Mouse (Mus musculus) gastrocnemius, adult 2 months (tissue): Measurements from ENCODE around the gene Car9. TPM values are rescaled to one million over a fixed set of nuclear protein-coding genes. Genes with fewer than 3 reads are reported as not detected.
A peak's percentile ranks its signal among the peaks of the same experiment; 100 is the strongest.

ENCODE experiments used
- DNase-seq: peaks from one replicate; pipeline ENCODE4 v3.0.0; 2022
- H3K27ac ChIP-seq: fragments of 200-600 bp; 2 replicates; pipeline ENCODE4 v1.8.1; 2022; ENCODE audit warnings: mild to moderate bottlenecking
- H3K4me3 ChIP-seq: fragments of 200-600 bp; 2 replicates; pipeline ENCODE4 v1.8.1; 2022; ENCODE audit warnings: mild to moderate bottlenecking, moderate library complexity
- CTCF ChIP-seq: fragments of 200-600 bp; IDR thresholded peaks from 2 replicates; pipeline ENCODE4 v1.8.1; 2022; ENCODE audit warnings: antibody characterized with exemption, mild to moderate bottlenecking, moderate library complexity
- intact Hi-C: fragments of 180-260 bp; cut with DNase I; formaldehyde crosslinking; loops from one replicate; pipeline ENCODE4 v1.15.1; 2025
- long read RNA-seq, 2 experiments: library from polyadenylated mRNA; stranded (forward); transcript quantifications; one replicate each; pipeline ENCODE4 v2.0.0; 2021
- total RNA-seq, 2 experiments: library from RNA; stranded (reverse); gene quantifications; 2 replicates each; pipeline ENCODE4 v1.2.3; 2021

Car9 gene
- 1 to 10 TPM; 3.7 to 4.8 TPM for total RNA-seq
- long read RNA-seq, experiment 1 = 0 reads
- long read RNA-seq, experiment 2, partial matches to known transcripts = 0 of 3 reads
- long read RNA-seq, experiment 2, other reads (novel, unspliced or antisense) = 0 of 3 reads

DNA sequence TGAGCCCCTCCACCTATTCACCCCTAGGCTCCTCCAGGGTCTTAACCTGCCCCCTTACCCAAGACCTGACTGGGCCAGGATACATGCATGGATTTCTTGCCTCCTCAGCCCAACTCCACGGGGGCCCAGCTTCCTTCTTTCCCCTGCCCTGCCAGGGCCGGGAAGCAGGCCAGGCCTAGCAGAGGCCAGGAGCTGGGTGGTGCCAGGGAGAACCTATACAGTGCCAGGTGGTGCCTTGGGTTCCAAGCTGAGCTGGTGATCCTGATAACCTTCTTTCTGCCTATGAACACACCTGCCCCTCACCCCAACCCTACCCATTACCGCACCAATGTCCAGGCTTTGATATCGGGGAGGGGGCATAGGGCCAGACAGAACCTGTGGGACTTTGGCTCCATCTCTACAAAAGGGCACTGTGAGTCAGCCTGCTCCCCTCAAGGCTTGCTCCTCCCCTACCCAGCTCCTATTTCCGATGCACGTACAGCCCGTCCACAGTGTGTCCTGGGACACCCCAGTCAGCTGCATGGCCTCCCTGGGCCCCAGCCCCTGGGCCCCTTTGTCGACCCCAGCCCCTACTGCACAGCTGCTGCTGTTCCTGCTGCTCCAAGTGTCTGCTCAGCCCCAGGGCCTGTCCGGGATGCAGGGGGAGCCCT lies at the start of gene Car9:
Gene Car9, plus strand, starts transcription at position 431 of the 650 bp plus-strand sequence.
- H3K4me3 ChIP-seq = peak within 1 kb of the TSS; percentile 61

DNA sequence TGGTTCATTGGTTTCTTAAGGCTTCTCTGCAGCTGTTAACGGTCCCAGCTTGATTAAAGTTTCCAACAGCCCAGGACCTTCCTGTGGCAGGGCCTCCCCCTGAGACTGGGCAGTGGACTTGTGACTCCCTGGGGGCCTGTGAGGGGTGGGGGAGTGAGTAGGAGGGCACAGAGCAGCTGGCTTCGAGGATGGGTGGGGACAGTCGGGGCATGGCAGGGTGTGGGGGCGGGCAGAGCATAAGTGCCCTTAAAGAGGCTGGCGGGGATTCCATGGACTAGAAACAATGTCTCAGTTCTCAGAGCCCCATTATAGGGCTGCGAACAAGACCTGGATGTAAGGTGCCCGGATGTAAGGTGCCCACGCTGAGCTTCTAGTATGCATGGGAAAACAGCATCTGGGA lies 49.6 kb upstream of the Car9 start:
- no peak for DNase-seq
- Histone ChIP-seq H3K27ac (no peak overlapping the region), H3K4me3 (no peak overlapping the region)
- intact Hi-C loops = no loop called here
- TF ChIP-seq CTCF = no peak

More for the DNA sequence above, at the start of gene Car9:
- peak within 1 kb of the TSS; percentile 78 for H3K27ac ChIP-seq
- no peak for TF ChIP-seq CTCF
- DNase-seq = peak; percentile 86
- intact Hi-C loops = no loop called here

DNA sequence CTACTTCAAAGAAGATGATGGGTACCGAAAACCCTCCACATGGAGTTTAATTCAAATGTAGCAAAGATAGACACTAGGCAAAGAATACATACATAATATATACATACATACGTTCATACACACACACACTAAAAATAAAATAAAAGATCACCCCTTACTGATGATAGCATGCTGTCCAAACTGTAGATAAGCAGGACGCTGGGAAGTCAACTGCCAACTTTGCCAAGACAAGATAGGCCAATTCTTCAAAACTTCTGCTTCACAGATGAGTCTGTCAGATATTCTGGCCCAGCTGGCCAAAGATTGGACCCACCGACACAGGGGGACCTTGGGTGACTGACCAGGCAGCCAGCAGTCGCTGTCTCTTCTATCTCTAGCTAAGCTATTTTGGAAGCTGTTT lies 43.7 kb upstream of the Car9 start:
- DNase-seq = no peak
- H3K4me3 ChIP-seq = no peak overlapping the region
- no peak overlapping the region for H3K27ac ChIP-seq
- no peak for TF ChIP-seq CTCF
- intact Hi-C loops = no loop called here

DNA sequence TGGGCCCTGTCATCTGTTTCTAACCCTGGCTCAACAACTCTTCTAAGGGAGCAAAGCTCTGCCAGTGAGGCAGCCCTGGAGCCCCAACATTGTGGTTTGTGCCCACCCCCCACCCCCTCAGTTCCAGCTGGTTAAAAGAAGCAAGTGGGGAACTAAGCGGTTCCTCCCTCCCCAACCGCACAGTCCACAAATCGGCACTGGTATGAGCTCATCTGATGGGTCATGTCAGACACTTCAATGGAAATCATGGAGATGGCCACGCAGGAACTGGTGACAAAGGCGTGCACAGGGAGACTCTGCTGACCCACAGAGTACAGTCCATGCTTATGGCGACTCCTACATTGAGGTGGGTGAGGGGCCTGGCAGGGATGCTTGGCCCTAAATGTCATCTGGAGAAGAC lies 40.8 kb upstream of the Car9 start:
- H3K4me3 ChIP-seq = no peak overlapping the region
- TF ChIP-seq CTCF = no peak
- no peak overlapping the region for H3K27ac ChIP-seq
- intact Hi-C loops = no loop called here
- no peak for DNase-seq

DNA sequence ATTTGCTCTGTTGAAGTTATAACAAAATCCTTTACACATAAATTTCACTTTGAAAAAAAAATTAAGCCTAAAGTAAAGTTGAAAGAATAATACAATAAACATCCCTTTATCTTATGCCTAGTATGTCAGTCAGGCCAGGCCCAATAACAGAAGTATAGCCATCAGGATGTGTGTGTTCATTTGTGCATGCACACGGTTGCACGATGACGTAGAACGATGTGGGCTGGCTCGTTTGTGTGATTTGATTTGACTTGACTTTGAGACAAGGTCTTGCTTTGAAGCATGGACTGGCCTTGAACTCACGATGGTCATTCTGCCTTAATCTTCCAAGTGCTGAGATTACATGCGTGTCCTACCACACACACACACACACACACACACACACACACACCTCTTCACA lies 39.9 kb upstream of the Car9 start:
- no peak for DNase-seq
- intact Hi-C loops = no loop called here
- Histone ChIP-seq H3K4me3 (no peak overlapping the region), H3K27ac (no peak overlapping the region)
- no peak for TF ChIP-seq CTCF

DNA sequence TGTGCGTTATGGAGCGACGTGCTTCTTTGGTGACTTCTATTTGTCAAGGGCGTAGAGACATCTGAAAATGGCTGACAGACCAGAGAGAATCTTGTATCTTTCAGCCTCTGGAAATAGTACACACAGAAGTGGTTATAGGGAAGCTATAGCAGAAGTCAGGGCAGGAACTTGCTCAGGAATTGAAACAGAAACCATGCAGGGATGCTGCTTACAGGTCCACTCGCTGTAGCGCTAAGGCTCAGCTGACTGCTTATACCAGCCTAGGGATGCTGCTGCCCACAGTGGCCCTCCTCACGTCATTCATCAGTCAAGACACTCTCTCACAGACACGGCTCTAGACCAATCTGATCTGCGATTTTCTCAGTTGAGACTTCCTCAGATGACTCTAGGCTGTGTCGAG lies 36.5 kb upstream of the Car9 start:
- Histone ChIP-seq H3K27ac (no peak overlapping the region), H3K4me3 (no peak overlapping the region)
- TF ChIP-seq CTCF = no peak
- intact Hi-C loops = no loop called here
- no peak for DNase-seq

DNA sequence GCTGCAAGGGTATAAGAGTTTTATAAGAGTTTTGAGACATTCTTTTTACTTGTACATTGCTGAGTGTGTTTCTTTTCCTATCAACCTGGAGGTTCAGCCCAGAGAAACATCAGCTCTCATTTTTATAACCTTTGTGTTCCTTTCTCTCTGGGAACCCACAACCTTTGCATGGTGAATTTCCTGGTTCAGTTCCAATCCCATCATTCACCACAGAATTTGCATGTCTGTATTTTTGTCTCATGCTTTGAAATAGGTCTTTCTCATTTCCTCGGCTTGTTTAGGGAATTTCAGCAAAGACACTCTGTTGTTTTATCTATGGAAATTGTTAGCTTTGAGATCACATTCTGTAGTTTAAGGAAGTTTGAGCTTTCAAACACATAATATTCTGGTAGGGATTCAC lies 33.1 kb upstream of the Car9 start:
- Histone ChIP-seq H3K27ac (no peak overlapping the region), H3K4me3 (no peak overlapping the region)
- no peak for DNase-seq
- intact Hi-C loops = no loop called here
- no peak for TF ChIP-seq CTCF

DNA sequence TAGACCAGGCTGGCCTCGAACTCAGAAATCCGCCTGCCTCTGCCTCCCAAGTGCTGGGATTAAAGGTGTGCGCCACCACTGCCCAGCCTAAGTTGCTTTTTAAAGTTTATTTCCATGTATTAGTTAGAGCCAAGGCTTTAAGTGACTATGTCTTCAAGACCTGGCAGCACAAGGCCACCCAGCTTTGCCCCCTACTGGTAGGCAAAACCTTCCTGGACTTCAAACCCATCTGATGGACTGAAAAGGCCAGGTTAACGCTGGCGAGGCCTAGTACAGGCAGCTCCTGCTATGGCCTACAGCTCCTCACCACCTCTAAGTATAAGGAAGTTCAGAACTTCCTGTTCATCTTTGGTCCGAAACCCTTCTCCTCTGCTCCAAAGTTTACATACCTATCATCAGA lies 30.2 kb upstream of the Car9 start:
- H3K27ac ChIP-seq = no peak overlapping the region
- TF ChIP-seq CTCF = peak; percentile 26; the same call in 1 of the 2 replicates
- intact Hi-C loops = no loop called here
- no peak overlapping the region for H3K4me3 ChIP-seq
- no peak for DNase-seq

DNA sequence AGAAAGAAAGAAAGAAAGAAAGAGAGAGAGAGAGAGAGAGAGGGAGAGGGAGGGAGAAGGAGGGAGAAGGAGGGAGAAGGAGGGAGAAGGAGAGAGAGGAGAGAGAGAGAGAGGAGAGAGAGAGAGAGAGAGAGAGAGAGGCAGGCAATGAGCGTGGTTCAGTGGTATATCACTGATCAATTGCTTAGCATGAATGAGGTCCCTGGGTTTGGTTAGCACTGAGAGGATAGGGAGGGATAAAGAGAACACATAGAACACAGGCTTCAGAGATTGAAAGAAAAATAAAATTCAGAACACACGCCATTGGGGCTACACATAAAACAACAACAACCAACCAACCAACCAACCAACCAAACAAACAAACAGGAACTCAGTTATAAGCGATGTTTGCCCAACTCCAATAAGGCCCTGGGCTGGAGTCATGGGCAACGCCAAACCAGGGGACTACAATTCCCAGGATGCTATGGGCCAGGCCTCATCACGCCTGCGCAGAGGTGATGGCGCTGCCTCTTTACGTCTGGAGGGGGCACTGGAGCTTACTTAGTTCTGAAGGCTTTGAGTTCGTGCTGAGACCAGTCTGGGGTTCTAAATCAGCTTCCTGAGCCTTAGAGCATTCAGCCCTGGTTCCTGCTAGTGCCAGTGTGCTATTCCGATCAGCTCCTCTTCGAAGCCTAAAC lies 28.8 kb upstream of the Car9 start:
- peak; percentile 92 for DNase-seq
- Histone ChIP-seq H3K4me3 (peak overlapping the region; percentile 71), H3K27ac (peak overlapping the region; percentile 90)
- peak; percentile 69 for TF ChIP-seq CTCF
- intact Hi-C loops = loop anchor here (1.0 kb wide), 1 partner anchor 36 kb away; no protein-coding TSS in a partner anchor

DNA sequence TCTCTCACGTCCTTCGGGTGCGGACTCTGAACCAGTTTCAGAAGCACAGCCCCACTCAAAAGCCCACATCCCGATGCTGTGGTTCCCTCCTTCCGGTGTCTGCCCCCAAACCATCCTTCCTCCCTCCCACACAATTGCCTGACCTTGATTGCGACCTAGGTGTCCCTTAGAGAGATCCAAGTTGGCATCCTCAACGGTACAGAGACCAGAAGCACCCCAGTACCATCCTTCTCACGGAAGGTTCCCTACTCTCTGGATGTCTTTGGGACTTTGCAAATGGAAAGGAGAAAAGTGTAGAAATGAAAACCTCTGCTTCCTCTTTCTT lies 28.3 kb upstream of the Car9 start:
- no peak for DNase-seq
- Histone ChIP-seq H3K27ac (peak overlapping the region; percentile 90), H3K4me3 (peak overlapping the region; percentile 71)
- intact Hi-C loops = loop anchor here (1.0 kb wide), 1 partner anchor 36 kb away; no protein-coding TSS in a partner anchor
- no peak for TF ChIP-seq CTCF

DNA sequence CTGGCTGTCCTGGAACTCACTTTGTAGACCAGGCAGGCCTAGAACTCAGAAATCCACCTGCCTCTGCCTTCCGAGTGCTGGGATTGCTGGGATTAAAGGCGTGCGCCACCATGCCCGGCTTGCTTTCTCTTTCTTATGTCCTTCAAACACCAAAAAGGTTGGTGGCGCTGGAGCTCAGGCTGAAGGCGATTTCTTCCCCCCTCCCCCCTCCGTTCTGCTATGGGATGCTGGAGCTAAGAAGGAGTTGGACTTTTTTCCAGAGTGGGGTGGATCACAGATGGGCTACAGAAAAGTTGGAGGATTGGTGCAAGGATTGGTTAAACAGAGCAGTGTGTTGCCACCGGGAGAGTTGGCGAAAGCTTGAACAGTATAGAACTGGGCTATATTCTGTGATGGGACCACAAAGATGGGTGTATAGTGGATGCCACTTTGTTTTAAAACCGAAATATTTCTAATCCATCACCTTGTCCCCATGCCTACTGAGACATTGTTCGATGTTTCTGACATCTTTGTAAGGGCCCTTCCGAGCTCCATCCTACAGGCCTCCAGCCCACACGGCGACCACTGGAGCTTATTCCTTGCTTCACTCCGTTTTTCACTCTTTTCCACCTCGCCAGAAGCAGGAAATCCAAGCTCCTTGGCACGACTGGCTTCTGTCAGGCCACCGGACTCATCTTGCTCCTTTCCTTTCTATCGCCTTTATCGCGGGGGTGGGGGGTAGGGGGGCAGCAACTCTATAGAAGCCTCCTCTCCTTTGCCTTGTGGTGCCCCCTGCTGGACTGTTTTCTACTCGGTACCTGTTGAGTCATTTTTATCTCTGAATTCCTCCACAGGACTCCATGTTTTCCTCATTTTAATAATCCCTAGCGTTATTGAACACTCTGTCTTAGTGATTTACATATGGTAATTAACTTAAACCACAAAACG lies 27.6 kb upstream of the Car9 start:
- H3K4me3 ChIP-seq = peak overlapping the region; percentile 46
- peak; percentile 68 for TF ChIP-seq CTCF
- peak; percentile 80 for DNase-seq
- H3K27ac ChIP-seq = peak overlapping the region; percentile 90
- intact Hi-C loops = loop anchor here (1.0 kb wide), 2 partner anchors 37 to 48 kb away; no protein-coding TSS in a partner anchor

DNA sequence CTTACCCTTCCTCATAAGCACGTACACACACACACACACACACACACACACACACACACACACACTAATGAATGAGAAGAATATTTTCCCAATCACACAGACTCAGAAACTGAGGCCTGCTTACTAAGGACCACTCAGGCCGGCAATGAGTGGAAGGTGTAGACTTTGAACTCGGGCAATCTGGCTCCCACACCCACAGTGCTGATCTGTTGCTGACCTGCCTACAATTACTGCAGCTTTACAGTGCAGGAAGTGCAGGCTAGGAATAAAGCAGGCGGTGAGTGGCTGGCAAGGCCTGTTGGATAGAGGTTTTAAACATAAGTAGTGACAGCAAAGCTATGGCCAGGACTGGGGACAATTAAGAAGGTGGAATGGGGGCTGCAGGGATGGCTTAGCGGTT lies 25.8 kb upstream of the Car9 start:
- no peak overlapping the region for H3K4me3 ChIP-seq
- intact Hi-C loops = no loop called here
- H3K27ac ChIP-seq = no peak overlapping the region
- DNase-seq = no peak
- no peak for TF ChIP-seq CTCF
